Mouse (Mus musculus): Measurements from ENCODE around the gene Ing4. TPM values are rescaled to one million over a fixed set of nuclear protein-coding genes. Genes with fewer than 3 reads are reported as not detected.

Gene Ing4
- 195 and 201 TPM in 2 replicates for polyA plus RNA-seq (2015; fragmentation: Nextera tagmentation; extraction: Ambion mirVana)

DNA sequence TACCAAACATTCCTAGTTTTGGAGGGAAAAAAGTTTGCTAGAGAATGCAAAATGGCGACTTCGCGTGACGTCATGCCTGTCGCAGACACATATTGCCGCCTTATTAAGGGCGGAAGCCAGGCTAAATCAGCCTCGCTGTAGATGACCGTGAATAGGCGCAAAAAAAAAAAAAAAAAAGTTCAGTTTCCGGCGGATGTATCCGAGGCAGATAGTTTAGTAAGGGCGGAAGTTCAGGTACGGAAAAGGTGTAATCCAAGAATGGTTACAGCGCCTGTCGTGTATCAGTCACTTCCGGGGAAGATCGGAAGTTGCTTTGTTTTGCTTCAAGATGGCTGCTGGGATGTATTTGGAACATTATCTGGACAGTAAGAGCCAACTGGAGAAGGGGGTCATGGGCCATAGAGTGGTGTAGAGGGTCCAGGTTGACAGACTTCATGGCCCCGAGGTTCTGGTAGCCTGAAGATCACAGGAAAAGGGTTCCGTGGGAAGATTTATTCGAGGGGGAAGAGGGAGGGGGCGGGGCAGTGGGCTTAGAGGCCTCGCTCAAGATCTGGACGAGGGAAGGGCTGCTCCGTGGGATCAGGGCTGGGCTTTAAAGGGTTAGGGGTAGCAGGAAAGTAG, at the start of gene Ing4:
Gene Ing4 (plus strand): TSS at position 228 of the 621 bp plus-strand sequence.
- WGBS, result under 1% methylated on average over 26 of the region's 26 CpGs
- no peaks in the 10 kb centered on the region for H3K9me3 ChIP-seq
- H3K4me1 ChIP-seq (replicated peaks), result peaks cover 27% of the 10 kb centered on the region
- no peaks in the 10 kb centered on the region for H3K27me3 ChIP-seq
- ATAC-seq, result peak; percentile 98
- peaks cover 37% of the 10 kb centered on the region for H3K36me3 ChIP-seq
- H3K9ac ChIP-seq (replicated peaks), result peak within 1 kb of the TSS; percentile 81
- peak within 1 kb of the TSS; percentile 72 for H3K4me2 ChIP-seq (replicated peaks)
- H3K4me3 ChIP-seq (replicated peaks), result peak within 1 kb of the TSS; percentile 78
- H3K27ac ChIP-seq, result peak within 1 kb of the TSS; percentile 84

DNA sequence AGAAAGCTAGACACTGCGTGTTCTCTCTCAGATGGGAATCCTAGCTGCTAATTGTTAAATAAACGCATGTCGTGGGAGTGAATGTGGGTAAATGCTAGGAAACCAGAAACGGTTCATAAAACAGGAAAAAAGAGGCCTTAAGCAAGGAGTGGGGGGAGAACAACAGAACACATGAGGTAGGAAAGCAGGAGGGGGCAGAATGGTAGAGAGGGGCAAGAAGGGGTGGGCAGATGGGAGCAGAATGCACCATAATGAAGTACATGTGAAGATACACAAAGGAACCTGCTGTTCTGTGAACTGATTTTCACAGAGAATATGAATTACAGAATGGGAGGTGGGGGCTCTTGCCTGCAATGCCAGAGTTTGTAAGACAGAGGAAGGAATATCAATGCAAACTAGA, 47.3 kb upstream of the Ing4 start:
- Histone ChIP-seq H3K4me2 (replicated peaks) (no peak overlapping the region), H3K27me3 (peaks cover 50% of the 10 kb centered on the region), H3K4me1 (replicated peaks) (peaks cover 15% of the 10 kb centered on the region), H3K27ac (no peak overlapping the region), H3K36me3 (no peaks in the 10 kb centered on the region), H3K4me3 (replicated peaks) (no peak overlapping the region), H3K9ac (replicated peaks) (no peak overlapping the region), H3K9me3 (peaks cover 4% of the 10 kb centered on the region)
- ATAC-seq, result no peak
- WGBS, result 79% methylated on average over 4 of the region's 4 CpGs

GRCm38 (mm10) chr6:124993365-124993764, 46.2 kb upstream of the Ing4 start:
- Histone ChIP-seq H3K27me3 (peaks cover 56% of the 10 kb centered on the region), H3K4me1 (replicated peaks) (peaks cover 26% of the 10 kb centered on the region), H3K9ac (replicated peaks) (no peak overlapping the region), H3K4me3 (replicated peaks) (no peak overlapping the region), H3K27ac (no peak overlapping the region), H3K4me2 (replicated peaks) (no peak overlapping the region), H3K9me3 (peaks cover 4% of the 10 kb centered on the region), H3K36me3 (no peaks in the 10 kb centered on the region)
- 86% methylated on average over 9 of the region's 9 CpGs for WGBS
- ATAC-seq, result no peak

DNA sequence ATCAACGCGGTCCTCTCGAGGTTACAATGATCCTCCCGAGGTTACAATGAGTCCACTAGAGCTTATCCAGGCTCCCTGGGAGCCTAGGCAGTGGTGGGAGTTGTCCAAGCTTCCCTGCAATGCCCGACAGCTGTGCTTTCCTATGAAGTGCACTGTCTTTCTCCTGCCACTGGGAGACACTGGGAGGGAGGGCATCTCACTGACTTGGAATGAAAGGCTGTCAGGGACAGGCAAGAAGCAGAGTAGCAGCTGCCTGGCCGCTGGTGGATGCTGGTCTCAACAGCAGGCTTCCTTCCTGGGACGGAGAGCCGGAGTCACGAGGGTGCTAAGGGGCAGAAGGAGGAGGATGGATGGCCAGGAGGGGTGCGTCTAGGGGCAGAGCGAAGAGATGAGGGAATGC, 45.7 kb upstream of the Ing4 start:
- ATAC-seq, result peak; percentile 13; the same call in 1 of the 2 replicates
- 5% methylated on average over 11 of the region's 11 CpGs for WGBS
- peak overlapping the region; percentile 59 for H3K9ac ChIP-seq (replicated peaks)

GRCm38 (mm10) chr6:124995246-124995645, 44.3 kb upstream of the Ing4 start:
- H3K4me2 ChIP-seq (replicated peaks), result no peak overlapping the region
- no peak for ATAC-seq
- peaks cover 75% of the 10 kb centered on the region for H3K27me3 ChIP-seq
- H3K4me3 ChIP-seq (replicated peaks), result no peak overlapping the region
- H3K9me3 ChIP-seq, result no peaks in the 10 kb centered on the region; the same call in 1 of the 2 replicates
- H3K9ac ChIP-seq (replicated peaks), result no peak overlapping the region
- H3K36me3 ChIP-seq, result peaks cover 7% of the 10 kb centered on the region; the same call in 1 of the 2 replicates
- 85% methylated on average over 7 of the region's 7 CpGs for WGBS
- H3K4me1 ChIP-seq (replicated peaks), result peaks cover 38% of the 10 kb centered on the region
- no peak overlapping the region for H3K27ac ChIP-seq

More for the DNA sequence above, 45.7 kb upstream of the Ing4 start:
- Histone ChIP-seq H3K4me1 (replicated peaks) (peaks cover 31% of the 10 kb centered on the region), H3K27me3 (peaks cover 61% of the 10 kb centered on the region), H3K4me2 (replicated peaks) (peak overlapping the region; percentile 34), H3K36me3 (no peaks in the 10 kb centered on the region), H3K27ac (no peak overlapping the region), H3K4me3 (replicated peaks) (peak overlapping the region; percentile 3; the same call in 1 of the 2 replicates), H3K9me3 (peaks cover 4% of the 10 kb centered on the region)

DNA sequence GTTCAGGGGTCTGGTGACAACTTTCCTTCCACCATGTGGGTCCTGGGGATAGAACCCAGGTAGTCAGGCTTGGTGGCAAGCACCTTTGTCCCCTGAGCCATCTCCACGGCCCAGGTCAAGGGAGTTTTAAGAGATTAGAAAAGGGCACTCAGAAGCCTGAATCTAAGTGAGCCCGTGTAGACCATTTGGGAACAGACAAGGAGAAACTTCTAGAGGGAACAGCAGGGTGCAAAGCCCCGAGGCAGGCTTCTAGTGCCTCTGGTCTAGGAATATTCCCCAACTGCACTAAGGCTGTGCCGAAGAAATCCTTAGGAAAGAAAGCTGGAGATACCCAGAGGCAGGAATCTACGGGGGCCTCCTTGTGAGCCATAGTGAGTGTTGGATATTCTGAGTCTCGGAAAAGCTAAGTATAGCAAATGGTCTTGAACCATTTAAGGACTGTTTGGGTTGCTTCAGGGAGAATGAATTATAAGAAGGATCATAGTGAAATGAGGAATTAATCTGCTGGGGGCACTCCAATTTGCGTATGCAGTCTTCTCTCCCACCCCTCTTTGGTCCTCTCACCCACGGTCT, 43.6 kb upstream of the Ing4 start:
- peak overlapping the region; percentile 53; the same call in 1 of the 2 replicates for H3K27ac ChIP-seq
- WGBS, result 52% methylated on average over 8 of the region's 8 CpGs
- ATAC-seq, result no peak

DNA sequence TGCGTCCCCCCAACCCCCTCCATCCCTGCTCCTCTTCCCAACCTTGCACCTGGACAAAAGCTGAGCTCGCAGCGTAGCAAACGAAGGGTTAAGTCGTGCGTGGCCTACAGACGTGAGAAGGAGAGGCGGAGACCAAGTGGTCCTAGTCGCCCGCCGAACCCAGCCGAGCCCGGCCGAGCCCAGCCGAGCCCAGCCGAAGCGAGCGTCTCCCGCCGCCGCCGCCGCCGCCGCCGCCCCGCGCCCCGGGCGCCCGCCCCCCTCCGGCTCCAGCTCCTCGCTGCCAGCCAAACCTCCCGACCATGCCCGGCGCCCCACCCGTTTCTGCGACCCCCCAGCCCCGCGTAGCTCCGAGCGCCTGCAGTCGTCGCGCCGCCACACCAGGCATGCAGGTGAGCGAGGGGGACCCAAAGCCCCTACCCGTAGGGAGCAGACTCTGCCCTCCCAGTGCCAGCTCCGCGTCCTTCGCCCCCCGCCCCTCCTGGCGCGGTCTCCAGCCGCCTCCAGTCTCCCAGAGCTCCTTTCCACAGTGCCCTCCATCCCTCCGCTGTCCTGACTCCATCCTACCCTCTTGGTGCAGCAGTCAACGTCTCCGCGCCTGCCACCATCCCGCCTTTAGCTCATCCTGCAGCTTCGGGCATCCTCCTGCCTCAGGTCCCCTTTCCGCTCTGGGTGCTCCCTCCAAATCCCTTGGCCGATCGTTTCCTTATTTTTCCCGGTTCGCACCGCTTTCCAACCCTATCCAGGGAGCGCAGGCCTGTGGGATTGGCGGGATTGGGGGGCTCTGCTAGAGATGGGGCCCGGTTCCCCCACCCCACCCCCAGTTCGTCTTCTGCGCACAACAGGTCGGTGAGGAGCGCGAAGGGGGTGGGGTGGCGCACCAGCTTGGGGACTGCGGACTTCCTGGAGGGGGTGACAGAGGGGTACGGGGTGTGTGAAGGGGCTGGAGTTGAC, 42.7 kb upstream of the Ing4 start, which contains the start of gene Pianp:
Gene Pianp (plus strand): TSS at position 144 of the 951 bp plus-strand sequence.
- Histone ChIP-seq H3K27me3 (peaks cover 86% of the 10 kb centered on the region), H3K27ac (peak within 1 kb of the TSS; percentile 75), H3K36me3 (peaks cover 20% of the 10 kb centered on the region; the same call in 1 of the 2 replicates), H3K4me2 (replicated peaks) (peak within 1 kb of the TSS; percentile 95), H3K4me1 (replicated peaks) (peaks cover 38% of the 10 kb centered on the region), H3K4me3 (replicated peaks) (peak within 1 kb of the TSS; percentile 73), H3K9me3 (no peaks in the 10 kb centered on the region), H3K9ac (replicated peaks) (peak within 1 kb of the TSS; percentile 89)
- WGBS, result 1% methylated on average over 58 of the region's 78 CpGs
- peak; percentile 87 for ATAC-seq

More for the DNA sequence above, 43.6 kb upstream of the Ing4 start:
- peak overlapping the region; percentile 73 for H3K4me3 ChIP-seq (replicated peaks)
- peaks cover 81% of the 10 kb centered on the region for H3K27me3 ChIP-seq
- peak overlapping the region; percentile 89 for H3K9ac ChIP-seq (replicated peaks)
- H3K9me3 ChIP-seq, result no peaks in the 10 kb centered on the region
- peaks cover 14% of the 10 kb centered on the region; the same call in 1 of the 2 replicates for H3K36me3 ChIP-seq
- peak overlapping the region; percentile 95 for H3K4me2 ChIP-seq (replicated peaks)
- peaks cover 38% of the 10 kb centered on the region for H3K4me1 ChIP-seq (replicated peaks)

DNA sequence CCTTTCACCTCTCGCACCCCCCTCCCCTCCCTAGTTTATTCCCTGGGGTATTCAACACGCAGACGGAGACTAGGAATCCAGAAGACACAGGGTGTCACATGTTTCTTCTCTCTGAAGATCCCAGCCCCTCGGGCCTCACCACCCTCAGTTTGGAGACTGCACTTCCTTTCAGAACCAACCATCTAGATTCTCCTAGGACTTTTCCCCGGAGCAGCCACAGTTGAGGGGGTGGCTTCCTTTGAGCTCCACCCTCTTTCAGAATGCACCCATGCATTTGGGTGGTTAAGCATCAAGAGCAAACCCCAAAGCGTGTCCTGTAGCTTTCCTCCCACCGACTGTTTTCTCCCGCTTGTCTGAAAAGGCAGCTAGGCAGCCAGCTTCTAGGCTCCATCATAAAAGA, 41.5 kb upstream of the Ing4 start:
- peak overlapping the region; percentile 95 for H3K4me2 ChIP-seq (replicated peaks)
- ATAC-seq, result no peak
- H3K36me3 ChIP-seq, result peaks cover 25% of the 10 kb centered on the region; the same call in 1 of the 2 replicates
- H3K4me3 ChIP-seq (replicated peaks), result peak overlapping the region; percentile 73
- H3K4me1 ChIP-seq (replicated peaks), result peaks cover 38% of the 10 kb centered on the region
- peaks cover 92% of the 10 kb centered on the region for H3K27me3 ChIP-seq
- WGBS, result 4% methylated on average over 8 of the region's 8 CpGs
- peak overlapping the region; percentile 89 for H3K9ac ChIP-seq (replicated peaks)
- H3K27ac ChIP-seq, result no peak overlapping the region
- no peaks in the 10 kb centered on the region for H3K9me3 ChIP-seq

DNA sequence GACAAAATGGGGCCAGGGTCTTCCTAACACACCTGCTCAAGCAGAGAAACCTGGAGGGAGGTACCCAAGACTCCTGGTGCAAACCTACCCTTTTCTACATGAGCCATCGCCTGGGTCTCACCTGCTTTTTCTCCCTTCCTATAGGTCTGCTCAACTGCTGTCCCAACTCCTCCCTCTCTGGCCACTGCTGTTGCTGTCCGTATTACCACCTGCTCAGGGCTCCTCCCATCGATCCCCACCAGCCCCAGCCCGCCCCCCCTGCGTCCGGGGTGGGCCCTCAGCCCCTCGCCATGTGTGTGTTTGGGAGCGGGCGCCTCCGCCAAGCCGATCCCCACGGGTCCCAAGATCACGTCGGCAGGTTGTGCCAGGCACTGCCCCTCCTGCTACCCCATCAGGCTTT, 40.5 kb upstream of the Ing4 start:
- ATAC-seq, result no peak
- Histone ChIP-seq H3K27ac (no peak overlapping the region), H3K9ac (replicated peaks) (no peak overlapping the region), H3K4me1 (replicated peaks) (peaks cover 43% of the 10 kb centered on the region), H3K36me3 (peaks cover 25% of the 10 kb centered on the region; the same call in 1 of the 2 replicates), H3K9me3 (no peaks in the 10 kb centered on the region), H3K4me3 (replicated peaks) (no peak overlapping the region), H3K4me2 (replicated peaks) (no peak overlapping the region), H3K27me3 (peaks cover 85% of the 10 kb centered on the region)
- WGBS, result 39% methylated on average over 14 of the region's 14 CpGs

DNA sequence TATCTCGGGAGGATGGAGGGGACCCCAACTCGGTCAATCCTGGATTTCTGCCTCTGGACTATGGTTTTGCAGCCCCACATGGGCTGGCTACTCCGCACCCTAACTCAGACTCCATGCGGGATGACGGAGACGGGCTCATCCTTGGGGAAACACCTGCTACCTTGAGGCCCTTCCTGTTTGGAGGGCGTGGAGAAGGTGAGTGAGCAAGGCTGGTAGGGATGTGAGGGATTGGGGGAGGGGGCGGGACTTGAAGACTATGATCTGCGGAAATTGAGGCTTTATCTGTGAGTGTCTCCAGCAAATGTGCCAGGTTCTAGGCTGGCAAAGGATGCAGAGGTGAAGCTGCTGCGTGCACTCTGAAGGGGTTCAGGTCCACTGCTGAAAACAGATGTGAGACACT, 40.0 kb upstream of the Ing4 start:
- 43% methylated on average over 10 of the region's 10 CpGs for WGBS
- no peak for ATAC-seq
- no peak overlapping the region for H3K27ac ChIP-seq
- H3K27me3 ChIP-seq, result peaks cover 82% of the 10 kb centered on the region
- peaks cover 25% of the 10 kb centered on the region; the same call in 1 of the 2 replicates for H3K36me3 ChIP-seq
- H3K9me3 ChIP-seq, result no peaks in the 10 kb centered on the region
- no peak overlapping the region for H3K9ac ChIP-seq (replicated peaks)
- peaks cover 47% of the 10 kb centered on the region for H3K4me1 ChIP-seq (replicated peaks)
- H3K4me2 ChIP-seq (replicated peaks), result no peak overlapping the region
- H3K4me3 ChIP-seq (replicated peaks), result no peak overlapping the region

DNA sequence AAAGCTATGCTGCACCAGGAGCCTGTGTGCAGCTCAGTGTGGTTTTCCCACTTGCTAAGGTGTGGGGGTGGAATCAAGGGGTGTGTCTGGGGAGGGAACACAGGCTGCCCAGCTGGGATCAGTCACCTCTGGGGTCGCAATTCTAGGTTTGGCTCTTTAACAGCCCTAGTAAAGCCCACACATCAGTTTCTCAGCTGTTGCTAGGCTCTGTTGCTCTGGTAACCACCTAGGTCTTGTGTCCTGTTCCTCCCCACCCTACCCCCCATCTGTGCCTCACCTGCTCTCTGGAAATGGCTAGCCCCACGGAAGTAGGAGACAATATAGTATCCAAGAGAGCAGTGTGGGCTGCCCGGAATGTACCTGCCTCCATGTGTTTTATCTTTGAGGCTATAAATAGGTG, 35.9 kb upstream of the Ing4 start:
- ATAC-seq, result no peak

More for the DNA sequence above, 35.9 kb upstream of the Ing4 start:
- Histone ChIP-seq H3K4me2 (replicated peaks) (no peak overlapping the region), H3K9me3 (no peaks in the 10 kb centered on the region), H3K27me3 (peaks cover 44% of the 10 kb centered on the region), H3K4me1 (replicated peaks) (peaks cover 33% of the 10 kb centered on the region), H3K4me3 (replicated peaks) (no peak overlapping the region), H3K36me3 (peaks cover 25% of the 10 kb centered on the region; the same call in 1 of the 2 replicates), H3K27ac (no peak overlapping the region), H3K9ac (replicated peaks) (0 out of 2 replicates have a peak overlapping the region, but pooled peaks have one; percentile 32)
- WGBS, result 55% methylated on average over 3 of the region's 3 CpGs
